Mouse (Mus musculus) heart, embryonic 10.5 days (tissue): ENCODE results near the gene Elovl1. TPM values are rescaled to one million over a fixed set of nuclear protein-coding genes. Genes with fewer than 3 reads are reported as not detected.

ENCODE experiments used
- polyA plus RNA-seq: library from polyadenylated mRNA; unstranded; fragments of >200 nt; fragmentation: Nextera tagmentation; extraction: Ambion mirVana; gene quantifications from 2 replicates; pipeline ENCODE4 v1.2.1, GENCODE M21; 2016

The Elovl1 gene
- polyA plus RNA-seq, 1 experiment from 2014 or later, result 85.1 TPM

Other genes starting within 250 kb of the Elovl1 start
- 22.9 and 26.6 TPM in 2 replicates for gene Kdm4a, start 248.1 kb upstream of the Elovl1 start, polyA plus RNA-seq
- gene Ptprf, start 136.7 kb upstream of the Elovl1 start, polyA plus RNA-seq, result 43.8 and 59.3 TPM in 2 replicates
- gene Szt2, start 18.8 kb upstream of the Elovl1 start, polyA plus RNA-seq, result 6.7 and 8.6 TPM in 2 replicates
- gene Med8, start 18.8 kb upstream of the Elovl1 start, polyA plus RNA-seq, result 102 and 124 TPM in 2 replicates
- 221 and 270 TPM in 2 replicates for gene Cdc20, start 9.3 kb downstream of the Elovl1 start, polyA plus RNA-seq
- 3.9 and 5.5 TPM in 2 replicates for gene Mpl, start 29.4 kb downstream of the Elovl1 start, polyA plus RNA-seq
- gene Tie1, start 62.0 kb downstream of the Elovl1 start, polyA plus RNA-seq, result 36.5 and 54.4 TPM in 2 replicates
- 0.70 and 1.7 TPM in 2 replicates for gene 2610528J11Rik, start 98.9 kb downstream of the Elovl1 start, polyA plus RNA-seq
- 0.32 and 0.69 TPM in 2 replicates for gene Tmem125, start 116.0 kb downstream of the Elovl1 start, polyA plus RNA-seq
- gene Cfap57, start 192.7 kb downstream of the Elovl1 start, polyA plus RNA-seq, result 0.84 and 1.1 TPM in 2 replicates
- gene Ebna1bp2, start 192.7 kb downstream of the Elovl1 start, polyA plus RNA-seq, result 110 and 166 TPM in 2 replicates
- not detected in 2 replicates for gene Olfr62, start 230.9 kb downstream of the Elovl1 start, polyA plus RNA-seq